Mouse (Mus musculus) adrenal gland, adult 2 months (tissue): ENCODE measurements around the gene Mfsd12. TPM values are rescaled to one million over a fixed set of nuclear protein-coding genes. Genes with fewer than 3 reads are reported as not detected.

Experiments used
- DNase-seq: peaks from one replicate; pipeline ENCODE4 v3.0.0; 2021
- polyA plus RNA-seq: library from polyadenylated mRNA; depleted of rRNA; stranded (reverse); fragments of >200 nt; gene quantifications from 2 replicates; pipeline ENCODE4 v1.2.3, GENCODE M21; 2012
- total RNA-seq, 2 experiments: library from RNA; stranded (reverse); gene quantifications; 2 replicates each; pipeline ENCODE4 v1.2.3; 2021

The Mfsd12 gene
- total and polyA plus RNA-seq, 3 experiments = 15.3 to 69.3 (median 16.5) TPM

DNA sequence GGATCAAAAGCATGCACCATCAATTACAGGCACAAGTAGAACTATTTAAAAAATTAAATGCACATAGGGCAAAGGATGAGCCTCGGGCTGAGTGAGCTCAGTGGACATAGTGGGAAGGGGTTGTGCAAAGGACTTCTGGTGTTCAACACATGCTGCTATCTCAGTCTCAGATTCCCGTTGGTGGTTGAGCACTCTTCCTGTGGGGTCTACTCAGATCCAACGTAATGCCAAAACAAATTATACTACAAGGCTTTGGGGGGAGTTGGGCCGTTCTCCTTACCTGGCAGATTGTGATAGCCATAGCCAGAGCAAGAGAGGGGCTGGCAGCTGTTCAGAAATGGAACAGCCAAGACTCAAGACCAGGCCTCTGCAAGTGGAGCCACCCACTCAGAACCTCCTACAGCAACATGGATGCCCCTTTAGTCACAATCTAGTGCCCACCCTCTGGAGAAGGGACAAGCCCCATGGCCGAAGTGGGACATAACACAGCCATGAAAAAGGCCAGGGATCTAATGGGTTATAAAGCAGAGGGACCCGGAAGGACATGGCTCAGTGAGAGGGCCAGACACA lies 22.6 kb downstream of the Mfsd12 start:
- no peak for DNase-seq

DNA sequence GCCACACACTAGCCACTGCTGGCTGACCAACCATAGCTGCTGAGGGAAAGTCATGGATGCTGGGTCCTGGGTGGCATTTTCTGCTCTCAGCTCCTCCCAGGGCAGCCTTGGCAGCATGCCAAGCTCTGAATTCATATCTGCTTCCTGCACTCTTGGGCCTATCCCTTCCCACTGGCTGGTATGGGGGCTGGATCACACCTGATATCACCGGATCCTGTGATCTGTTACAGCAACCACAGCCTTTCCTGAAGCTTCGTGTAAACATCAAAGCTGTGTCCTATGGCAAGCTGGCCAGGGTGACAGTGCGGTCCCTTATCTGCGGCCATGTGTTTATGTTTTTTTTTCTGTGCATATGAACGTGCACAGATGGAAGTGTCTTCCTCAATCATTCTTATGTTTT lies 24.7 kb downstream of the Mfsd12 start:
- DNase-seq = no peak

- peak; percentile 97 for DNase-seq
These were observed 26.7 kb downstream of the Mfsd12 start, which contains the start of the genes Dohh and Gm48551 for GRCm38 (mm10) chr10:81383802-81384604. Gene Dohh (plus strand): TSS chr10:81384428. Gene Gm48551 (plus strand): TSS chr10:81384466.

DNA sequence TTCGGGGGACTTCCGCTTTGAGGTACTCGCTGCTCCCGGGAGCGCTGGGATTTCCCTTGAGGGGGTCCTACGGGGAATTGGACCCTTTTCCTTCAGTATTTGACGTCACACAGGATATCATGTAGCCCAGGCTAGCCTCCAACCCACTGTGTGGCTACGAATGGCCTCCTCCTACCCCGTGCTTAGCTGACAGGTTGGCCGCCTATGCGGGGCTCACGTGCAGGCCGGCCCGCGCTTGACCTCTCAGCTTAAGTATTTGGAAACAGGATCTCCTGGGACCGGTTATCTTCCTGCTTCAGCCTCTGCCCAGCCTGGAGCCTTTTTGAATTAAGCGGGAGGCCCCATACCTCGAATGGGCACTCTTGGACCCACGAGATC lies 27.3 kb downstream of the Mfsd12 start:
- DNase-seq = no peak

GRCm38 (mm10) chr10:81385603-81386306 lies 28.5 kb downstream of the Mfsd12 start:
- no peak for DNase-seq

GRCm38 (mm10) chr10:81387716-81388115 lies 30.4 kb downstream of the Mfsd12 start:
- no peak for DNase-seq

DNA sequence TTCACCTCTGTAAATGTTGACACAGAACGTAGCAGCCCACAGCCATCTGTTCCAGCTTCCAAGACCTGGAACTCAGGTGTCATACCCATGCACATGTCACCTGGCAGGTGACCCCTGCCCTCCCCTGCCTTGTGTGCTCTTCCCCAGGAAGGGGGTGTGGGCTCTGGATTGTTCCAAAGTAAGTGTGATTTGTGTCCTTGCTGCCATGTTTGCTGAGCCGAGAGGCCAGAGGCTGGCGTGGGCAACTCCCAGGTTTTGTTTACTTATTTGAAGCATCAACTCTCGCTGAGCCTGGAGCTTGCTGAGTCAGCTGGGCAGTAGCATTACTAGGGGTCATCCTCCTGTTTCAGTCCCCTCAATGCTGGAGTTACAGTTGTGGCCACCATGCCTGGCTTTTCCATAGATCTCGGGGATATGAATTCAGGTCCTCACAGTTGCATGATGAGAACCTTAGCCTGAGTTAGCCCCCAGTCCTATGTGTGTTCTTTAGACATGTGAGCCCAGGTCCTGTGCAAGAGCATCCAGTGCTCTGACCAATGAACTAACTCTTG lies 31.3 kb downstream of the Mfsd12 start, which contains the start of gene Gm48552:
Gm48552 (plus strand) TSS at position 501 of the 551 bp plus-strand sequence.
- no peak for DNase-seq

GRCm38 (mm10) chr10:81389373-81389772 lies 32.1 kb downstream of the Mfsd12 start:
- peak; percentile 73 for DNase-seq

- DNase-seq = peak; percentile 78
These were observed 32.7 kb downstream of the Mfsd12 start for GRCm38 (mm10) chr10:81389801-81390677.

GRCm38 (mm10) chr10:81390678-81390965 lies 33.3 kb downstream of the Mfsd12 start:
- no peak for DNase-seq

GRCm38 (mm10) chr10:81392270-81392669 lies 35.0 kb downstream of the Mfsd12 start:
- DNase-seq = no peak

GRCm38 (mm10) chr10:81392781-81393185 lies 35.5 kb downstream of the Mfsd12 start, which contains the start of gene Smim24:
Gene Smim24 (plus strand): TSS chr10:81393051.
- DNase-seq = no peak

DNA sequence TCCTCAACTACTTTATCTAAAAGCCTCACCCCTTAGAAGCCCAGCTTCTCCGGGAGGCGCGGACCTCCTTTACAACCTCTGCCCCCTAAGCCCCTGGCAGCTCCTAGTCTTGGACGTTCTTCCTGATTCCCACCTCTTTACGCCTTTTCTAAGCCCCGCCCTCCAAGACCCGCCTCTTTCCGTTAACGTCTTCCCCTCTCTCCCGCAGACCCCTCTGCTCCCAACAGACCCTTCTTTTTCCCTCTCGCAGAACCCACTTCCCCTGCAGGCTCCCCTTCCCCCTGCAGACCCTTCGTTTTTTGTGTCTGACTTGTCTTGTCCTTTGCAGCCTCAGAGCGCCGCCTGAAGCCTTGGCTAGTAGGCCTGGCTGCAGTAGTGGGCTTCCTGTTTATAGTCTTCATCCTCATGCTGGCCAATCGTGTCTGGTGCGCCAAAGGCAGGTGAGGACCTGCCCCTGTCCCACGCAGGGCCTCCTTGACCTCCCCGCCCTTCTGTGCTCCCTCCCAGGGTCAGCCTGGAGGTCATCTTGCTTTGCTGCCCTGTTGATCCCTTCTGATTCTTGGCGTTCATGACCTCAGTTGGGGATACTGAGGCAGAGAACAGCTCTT lies 36.3 kb downstream of the Mfsd12 start:
- peak; percentile 44 for DNase-seq

GRCm38 (mm10) chr10:81395127-81395526 lies 37.8 kb downstream of the Mfsd12 start:
- peak; percentile 56 for DNase-seq

DNA sequence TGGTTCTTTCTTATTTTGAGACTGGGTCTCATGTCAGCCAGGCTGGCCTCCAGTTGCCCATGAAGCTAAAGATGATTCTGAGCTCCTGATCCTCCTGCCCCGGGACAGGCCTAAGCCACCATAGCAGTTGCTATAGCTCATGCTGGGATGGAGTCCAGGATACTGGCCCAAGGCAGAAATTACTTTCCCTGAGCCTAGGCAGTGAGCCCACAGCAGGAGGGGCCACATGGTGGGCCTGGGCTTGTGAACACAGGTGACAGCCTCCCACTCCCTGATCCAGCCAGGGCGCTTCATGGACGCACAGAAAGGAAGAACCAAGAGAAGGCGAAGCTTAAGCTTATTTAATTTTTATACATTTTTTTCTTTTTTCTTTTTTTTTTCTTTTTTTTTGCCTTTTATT lies 38.6 kb downstream of the Mfsd12 start:
- DNase-seq = no peak

DNA sequence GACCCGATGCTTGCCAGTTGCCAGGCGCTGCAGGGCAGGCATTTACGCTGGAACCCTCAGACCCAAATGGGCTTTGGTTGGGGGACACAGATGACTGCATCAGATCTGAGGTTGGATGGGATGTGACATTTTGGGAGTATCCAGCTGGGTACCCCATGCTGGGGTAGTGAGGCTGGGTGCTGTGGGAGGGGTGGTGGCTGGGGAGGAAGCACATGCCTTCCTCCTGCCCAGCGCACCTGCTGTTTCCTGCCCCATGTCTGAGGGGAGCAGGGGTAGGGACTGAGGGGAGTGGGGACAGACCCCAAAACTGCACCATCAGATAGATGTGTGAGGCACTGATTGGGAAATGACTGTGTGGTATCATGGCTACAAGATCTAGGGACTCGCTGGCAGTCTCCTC lies 39.5 kb downstream of the Mfsd12 start:
- DNase-seq = no peak

DNA sequence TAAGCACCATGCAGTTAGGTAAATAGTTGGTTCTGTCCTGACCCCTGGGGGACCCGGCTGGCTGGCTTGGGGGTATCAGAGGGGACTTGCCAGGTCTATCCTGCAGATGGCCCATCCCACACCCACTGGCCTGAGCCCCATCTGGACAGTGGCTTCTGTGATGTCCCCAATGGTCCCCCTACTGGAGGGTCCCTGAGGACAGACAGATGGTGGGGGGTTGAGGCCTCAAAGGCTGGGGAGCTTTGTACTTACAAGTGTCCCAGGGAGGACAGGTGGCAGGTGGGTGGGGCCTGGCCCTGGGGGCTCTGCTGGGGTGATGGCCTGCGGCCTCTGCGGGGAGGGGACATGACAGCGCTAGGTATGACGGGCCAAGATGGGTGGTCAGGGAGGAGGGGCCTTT lies 42.0 kb downstream of the Mfsd12 start:
- DNase-seq = no peak

GRCm38 (mm10) chr10:81399798-81400308 lies 42.6 kb downstream of the Mfsd12 start:
- no peak for DNase-seq

DNA sequence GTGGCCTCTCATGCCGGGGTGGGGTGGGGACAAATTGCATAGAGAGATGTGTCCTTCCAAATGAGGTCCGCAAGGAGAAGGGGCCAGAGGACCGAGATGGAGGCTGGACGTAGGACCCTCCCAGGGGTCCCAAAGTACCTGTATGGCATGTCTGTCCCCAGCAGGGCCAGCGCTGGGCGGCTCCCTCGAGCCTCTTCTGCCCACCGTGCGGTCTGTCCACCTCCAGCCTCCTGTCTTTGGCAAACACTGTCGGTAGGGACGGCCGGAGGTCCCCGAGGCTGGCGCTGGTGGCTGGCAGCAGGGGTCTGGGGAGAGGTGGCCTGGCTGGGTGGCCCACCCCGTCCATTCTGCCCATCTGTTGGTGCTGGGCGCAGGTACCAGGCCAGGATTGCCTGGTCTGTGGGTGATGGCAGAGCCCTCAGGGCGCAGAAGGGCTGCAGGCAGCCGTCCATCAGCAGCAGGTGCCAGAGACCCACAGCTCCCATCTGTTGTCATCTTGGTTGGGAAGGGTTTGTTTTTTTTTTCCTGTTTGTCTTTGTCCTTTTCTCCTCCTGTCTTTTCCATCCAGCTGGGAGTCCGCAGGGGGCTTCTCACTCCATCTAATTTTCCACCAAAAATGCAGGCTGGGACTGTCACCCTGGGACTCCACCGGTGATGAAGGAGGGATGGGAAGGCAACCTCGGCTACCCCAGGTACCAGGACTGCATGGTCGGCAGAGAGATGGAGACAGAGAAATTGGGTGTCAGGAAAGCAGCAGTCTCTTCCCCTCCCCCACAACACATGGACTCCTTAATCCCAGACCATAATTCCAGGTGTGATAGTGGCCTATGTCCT lies 43.3 kb downstream of the Mfsd12 start:
- no peak for DNase-seq

DNA sequence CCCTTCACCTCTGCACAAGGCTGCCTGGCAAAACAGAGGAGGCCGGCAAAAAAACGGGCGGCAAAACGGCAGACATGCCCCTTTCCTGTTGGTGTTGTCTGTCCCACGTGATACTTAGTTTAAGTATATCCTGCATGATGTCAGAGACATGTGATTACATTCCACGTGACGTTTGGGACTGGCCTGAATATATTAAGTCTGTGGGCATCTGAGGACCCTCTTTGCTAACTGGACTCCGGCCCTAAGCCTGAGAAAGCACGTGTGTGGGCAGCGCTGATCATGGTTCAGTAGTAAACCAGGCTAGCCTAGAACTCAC lies 43.9 kb downstream of the Mfsd12 start:
- DNase-seq = no peak
